9 mouse cellular contexts compared by ENCODE assay signal in genomic region chr4:133609719-133610118, GRCm38 (mm10). TPM values are rescaled to one million over a fixed set of nuclear protein-coding genes. Genes with fewer than 3 reads are reported as not detected.
DNase-seq lines count a peak whose midpoint lies in the region; ATAC-seq and TF ChIP-seq lines count a peak whose summit lies in the region.
"Had no signal": no experiment of that assay in that cellular context is flagged by ENCODE, and none has a peak within 500 bp of the region (broad histone marks: within the 10 kb centered on the region; RNA-seq: fewer than 3 reads in every experiment).

No protein-coding gene starts in this region.

- peaks cover 15% of the 10 kb centered on the region for H3K4me1 ChIP-seq in ES-Bruce4 (ENCODE audit: control insufficient read depth, insufficient read depth, low read length)
- H3K4me1 ChIP-seq in bone marrow macrophage, adult 2 months (ENCODE audit: control insufficient read depth, insufficient read depth, low read length): peaks cover 17% of the 10 kb centered on the region
- H3K4me1 ChIP-seq in lung, embryonic 16.5 days (replicated peaks; ENCODE audit: control insufficient read depth, insufficient read depth, low read length): peaks cover 3% of the 10 kb centered on the region; the same call in 1 of the 2 replicates
- H3K4me1 ChIP-seq: hindbrain, embryonic 15.5 days had no signal

- no peak overlapping the region for H3K4me3 ChIP-seq in ES-Bruce4 (ENCODE audit: low read depth, low read length)
- H3K4me3 ChIP-seq in bone marrow macrophage, adult 2 months (ENCODE audit: insufficient read depth, low read length): no peak overlapping the region
- H3K4me3 ChIP-seq in layer of hippocampus, adult 2 months: no peak overlapping the region
- H3K4me3 ChIP-seq in lung, embryonic 16.5 days (ENCODE audit: low read length): no peak overlapping the region
- H3K4me3 ChIP-seq: hindbrain, embryonic 15.5 days had no signal

- 9% methylated on average over 6 of the region's 6 CpGs for whole genome bisulfite sequencing in lung, embryonic 16.5 days

- no peak overlapping the region for H3K4me2 ChIP-seq in lung, embryonic 16.5 days (ENCODE audit: low read depth, low read length)
- H3K4me2 ChIP-seq: hindbrain, embryonic 15.5 days had no signal

- ATAC-seq in erythroid progenitor cell, adult 5-6 weeks (replicated peaks; ENCODE audit: low FRiP score, poor library complexity, severe bottlenecking): peak; percentile 81
- ATAC-seq in lung, embryonic 16.5 days (ENCODE audit: low read depth): peak; percentile 50; the same call in 1 of the 2 replicates

- H3K36me3 ChIP-seq in ES-Bruce4 (ENCODE audit: control insufficient read depth, insufficient read depth, low read length, poor library complexity, severe bottlenecking): peaks cover 6% of the 10 kb centered on the region; the same call in 1 of the 2 replicates
- H3K36me3 ChIP-seq in lung, embryonic 16.5 days (ENCODE audit: control insufficient read depth, insufficient read depth, low read length): peaks cover 23% of the 10 kb centered on the region

- TF ChIP-seq POLR2A in ES-Bruce4 (IDR thresholded peaks at IDR 0.05; ENCODE audit: insufficient read depth, low read length): no peak
- TF ChIP-seq POLR2A in bone marrow macrophage, adult 2 months (IDR thresholded peaks at IDR 0.05; ENCODE audit: borderline replicate concordance, low read depth, low read length): no peak

- H3K27me3 ChIP-seq in ES-Bruce4 (ENCODE audit: control insufficient read depth, insufficient read depth, low read length, poor library complexity, severe bottlenecking): no peaks in the 10 kb centered on the region
- no peaks in the 10 kb centered on the region for H3K27me3 ChIP-seq in lung, embryonic 16.5 days (ENCODE audit: control insufficient read depth, insufficient read depth, low read depth, low read length)
- H3K27me3 ChIP-seq: hindbrain, embryonic 15.5 days had no signal

- intact Hi-C loops in heart, postnatal 36 days (cut with DNase I): loop anchor here (1.0 to 5.0 kb wide), 3 partner anchors 17 to 43 kb away; partner anchors contain the start of gene Zdhhc18

- no peak for TF ChIP-seq EP300 in ES-Bruce4 (IDR thresholded peaks at IDR 0.05; ENCODE audit: insufficient read depth, low read depth, low read length)

- peak; percentile 85 to 88 for DNase-seq in heart, postnatal 36 days
- DNase-seq in layer of hippocampus, adult 2 months (ENCODE audit: low spot score in 2 of 2): peak; percentile 65 to 80
- DNase-seq in right cerebral cortex, adult 18-20 months: peak; percentile 62
- DNase-seq in thymus, postnatal 4 days: peak; percentile 95

- no peak overlapping the region for H3K9ac ChIP-seq in ES-Bruce4 (ENCODE audit: low read depth, poor library complexity, severe bottlenecking)
- H3K9ac ChIP-seq in lung, embryonic 16.5 days (ENCODE audit: low read length): no peak overlapping the region
- H3K9ac ChIP-seq: hindbrain, embryonic 15.5 days had no signal

- TF ChIP-seq CTCF in ES-Bruce4 (IDR thresholded peaks at IDR 0.05; ENCODE audit: low read depth, low read length): peak; percentile 99
- peak; percentile 83 for TF ChIP-seq CTCF in bone marrow macrophage, adult 2 months (IDR thresholded peaks at IDR 0.05; ENCODE audit: low read depth, low read length)
- peak; percentile 97 for TF ChIP-seq CTCF in layer of hippocampus, adult 2 months (conservative IDR thresholded peaks at IDR 0.05)

- H3K27ac ChIP-seq in ES-Bruce4 (ENCODE audit: insufficient read depth, low read length): no peak overlapping the region
- no peak overlapping the region for H3K27ac ChIP-seq in bone marrow macrophage, adult 2 months (ENCODE audit: insufficient read depth, low read depth, low read length)
- H3K27ac ChIP-seq in layer of hippocampus, adult 2 months: no peak overlapping the region
- H3K27ac ChIP-seq in lung, embryonic 16.5 days (ENCODE audit: low read length): no peak overlapping the region
- H3K27ac ChIP-seq: hindbrain, embryonic 15.5 days had no signal

- H3K9me3 ChIP-seq in ES-Bruce4 (replicated peaks; ENCODE audit: control insufficient read depth, insufficient read depth, low read length, poor library complexity, severe bottlenecking): peaks cover 4% of the 10 kb centered on the region; the same call in 1 of the 2 replicates
- peaks cover 5% of the 10 kb centered on the region for H3K9me3 ChIP-seq in lung, embryonic 16.5 days (ENCODE audit: control insufficient read depth, low read length)
- H3K9me3 ChIP-seq: hindbrain, embryonic 15.5 days had no signal

RNA-seq across cellular contexts. Expression of gene Sfn, which starts 7.8 kb away (rescaled TPM):
- polyA plus RNA-seq in ES-Bruce4 (2011; ENCODE audit: insufficient read depth, insufficient read length, low read depth, missing spikeins): 250 and 292 TPM in 2 replicates
- 2.5 and 3.3 TPM in 2 replicates for polyA plus RNA-seq in bone marrow macrophage, adult 2 months (2012; ENCODE audit: insufficient read depth, insufficient read length, missing spikeins)
- total RNA-seq in erythroid progenitor cell, adult 5-6 weeks (2015; ENCODE audit: low replicate concordance): 2.9 TPM in 1 of 2 replicates, not detected in the other
- total RNA-seq in erythroid progenitor cell, adult 5-6 weeks (2017; ENCODE audit: low replicate concordance): 0.64 TPM in 1 of 2 replicates, not detected in the other
- 1 to 10 TPM; 1.1 to 1.5 TPM for total RNA-seq in heart, postnatal 36 days (2021)
- total RNA-seq in layer of hippocampus, adult 2 months (2021): 1 to 10 TPM; 1.6 to 1.8 TPM
- polyA plus RNA-seq in lung, embryonic 16.5 days (2015; fragmentation: Nextera tagmentation; extraction: Ambion mirVana): 21.6 and 29.3 TPM in 2 replicates

RNA-seq across cellular contexts. Expression of gene Gpn2, which starts 25.6 kb away (rescaled TPM):
- polyA plus RNA-seq in ES-Bruce4 (2011; ENCODE audit: insufficient read depth, insufficient read length, low read depth, missing spikeins): 22.2 and 24.3 TPM in 2 replicates
- 9.3 and 11.2 TPM in 2 replicates for polyA plus RNA-seq in bone marrow macrophage, adult 2 months (2012; ENCODE audit: insufficient read depth, insufficient read length, missing spikeins)
- 4.2 and 12.3 TPM in 2 replicates for total RNA-seq in erythroid progenitor cell, adult 5-6 weeks (2015; ENCODE audit: low replicate concordance)
- 4.2 and 5.0 TPM in 2 replicates for total RNA-seq in erythroid progenitor cell, adult 5-6 weeks (2017; ENCODE audit: low replicate concordance)
- 1 to 10 TPM; 7.0 TPM for total RNA-seq in heart, postnatal 36 days (2021)
- total RNA-seq in layer of hippocampus, adult 2 months (2021): 10 to 100 TPM; 10.7 to 11.6 TPM
- polyA plus RNA-seq in lung, embryonic 16.5 days (2015; fragmentation: Nextera tagmentation; extraction: Ambion mirVana): 17.1 and 18.9 TPM in 2 replicates

RNA-seq across cellular contexts. Expression of gene Gpatch3, which starts 35.2 kb away (rescaled TPM):
- 3.9 and 7.9 TPM in 2 replicates for polyA plus RNA-seq in ES-Bruce4 (2011; ENCODE audit: insufficient read depth, insufficient read length, low read depth, missing spikeins)
- polyA plus RNA-seq in bone marrow macrophage, adult 2 months (2012; ENCODE audit: insufficient read depth, insufficient read length, missing spikeins): 12.9 and 17.4 TPM in 2 replicates
- total RNA-seq in erythroid progenitor cell, adult 5-6 weeks (2015; ENCODE audit: low replicate concordance): 1.7 and 3.6 TPM in 2 replicates
- total RNA-seq in erythroid progenitor cell, adult 5-6 weeks (2017; ENCODE audit: low replicate concordance): 4.1 and 19.7 TPM in 2 replicates
- total RNA-seq in heart, postnatal 36 days (2021): 1 to 10 TPM; 3.3 to 5.5 TPM
- 10 to 100 TPM in 1 of 2 experiments, 1 to 10 TPM in 1; 6.5 to 10.3 TPM for total RNA-seq in layer of hippocampus, adult 2 months (2021)
- 5.6 and 6.5 TPM in 2 replicates for polyA plus RNA-seq in lung, embryonic 16.5 days (2015; fragmentation: Nextera tagmentation; extraction: Ambion mirVana)

RNA-seq across cellular contexts. Expression of gene Zdhhc18, which starts 40.2 kb away (rescaled TPM):
- 34.4 and 43.8 TPM in 2 replicates for polyA plus RNA-seq in ES-Bruce4 (2011; ENCODE audit: insufficient read depth, insufficient read length, low read depth, missing spikeins)
- 19.4 and 27.4 TPM in 2 replicates for polyA plus RNA-seq in bone marrow macrophage, adult 2 months (2012; ENCODE audit: insufficient read depth, insufficient read length, missing spikeins)
- 8.3 and 19.3 TPM in 2 replicates for total RNA-seq in erythroid progenitor cell, adult 5-6 weeks (2015; ENCODE audit: low replicate concordance)
- total RNA-seq in erythroid progenitor cell, adult 5-6 weeks (2017; ENCODE audit: low replicate concordance): 3.9 and 11.2 TPM in 2 replicates
- total RNA-seq in heart, postnatal 36 days (2021): 10 to 100 TPM; 17.2 to 17.3 TPM
- 10 to 100 TPM; 37.1 to 38.0 TPM for total RNA-seq in layer of hippocampus, adult 2 months (2021)
- 3.1 and 3.3 TPM in 2 replicates for polyA plus RNA-seq in lung, embryonic 16.5 days (2015; fragmentation: Nextera tagmentation; extraction: Ambion mirVana)

RNA-seq across cellular contexts. Expression of gene Nr0b2, which starts 56.5 kb away (rescaled TPM):
- polyA plus RNA-seq in ES-Bruce4 (2011; ENCODE audit: insufficient read depth, insufficient read length, low read depth, missing spikeins): not detected in 2 replicates
- not detected in 2 replicates for polyA plus RNA-seq in bone marrow macrophage, adult 2 months (2012; ENCODE audit: insufficient read depth, insufficient read length, missing spikeins)
- total RNA-seq in erythroid progenitor cell, adult 5-6 weeks (2015; ENCODE audit: low replicate concordance): not detected in 2 replicates
- total RNA-seq in erythroid progenitor cell, adult 5-6 weeks (2017; ENCODE audit: low replicate concordance): not detected in 2 replicates
- 10 to 100 TPM; 14.2 to 15.3 TPM for total RNA-seq in heart, postnatal 36 days (2021)
- total RNA-seq in layer of hippocampus, adult 2 months (2021): not detected
- polyA plus RNA-seq in lung, embryonic 16.5 days (2015; fragmentation: Nextera tagmentation; extraction: Ambion mirVana): 0.57 and 0.62 TPM in 2 replicates
- polyA plus RNA-seq: hindbrain, embryonic 15.5 days had no signal
